Comparison of ENCODE assay signal across 8 mouse cellular contexts in the genomic region with DNA sequence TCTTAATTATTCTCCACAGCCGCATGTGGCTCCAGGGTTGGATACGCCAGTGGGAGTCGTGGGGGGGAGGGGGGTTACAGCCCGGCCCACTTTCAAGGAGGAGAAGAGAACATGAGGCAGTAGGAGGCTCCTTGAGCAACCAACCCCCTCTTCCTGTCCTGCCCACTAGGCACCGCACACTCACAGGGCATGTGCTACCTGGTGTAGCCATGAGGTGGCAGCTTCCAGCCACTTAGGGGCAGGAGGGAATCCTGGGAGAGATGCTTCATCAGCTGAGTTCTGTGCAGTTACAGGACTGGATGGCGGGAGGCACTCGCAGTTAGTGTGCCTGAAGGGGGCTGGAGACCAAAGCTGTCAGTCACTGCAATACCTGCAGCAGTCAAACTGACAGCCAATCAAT. TPM values are rescaled to one million over a fixed set of nuclear protein-coding genes. Genes with fewer than 3 reads are reported as not detected.
DNase-seq lines count a peak whose midpoint lies in the region; ATAC-seq and TF ChIP-seq lines count a peak whose summit lies in the region.

No protein-coding gene starts in this region.

- no peak overlapping the region for H3K9ac ChIP-seq in lung, embryonic 14.5 days

- DNase-seq in lung, embryonic 14.5 days, result peak; percentile 35
- no peak for DNase-seq in lung, postnatal 25 days (ENCODE audit: low spot score)
- peak; percentile 75 for DNase-seq in WW6 (ENCODE audit: low read depth, low spot score)
- peak; percentile 23 to 53 for DNase-seq in kidney, postnatal 36 days
- peak; percentile 41 for DNase-seq in splenic B cell, adult 2 months (ENCODE audit: low read depth, low spot score)
- no peak for DNase-seq in right cerebral cortex, postnatal 36 days (ENCODE audit: low spot score in 2 of 2)
- DNase-seq in gastrocnemius, postnatal 10 days, result no peak
- DNase-seq in right cerebral cortex, adult 2 months (ENCODE audit: low spot score in 2 of 2), result no peak

- H3K4me1 ChIP-seq in lung, embryonic 14.5 days (ENCODE audit: insufficient read depth), result no peaks in the 10 kb centered on the region

- no peaks in the 10 kb centered on the region for H3K36me3 ChIP-seq in lung, embryonic 14.5 days (ENCODE audit: insufficient read depth)
- H3K36me3 ChIP-seq in splenic B cell, adult 2 months (ENCODE audit: control insufficient read depth, insufficient read depth, low read length, poor library complexity, severe bottlenecking), result no peaks in the 10 kb centered on the region

- H3K4me2 ChIP-seq in lung, embryonic 14.5 days, result no peak overlapping the region

- peak; percentile 22; the same call in 1 of the 2 replicates for ATAC-seq in lung, embryonic 14.5 days (ENCODE audit: insufficient read depth)

- no peak overlapping the region for H3K4me3 ChIP-seq in lung, embryonic 14.5 days (ENCODE audit: low read depth, low read length)

- WGBS in lung, embryonic 14.5 days, result 16% methylated on average over 7 of the region's 7 CpGs

- no peaks in the 10 kb centered on the region for H3K9me3 ChIP-seq in lung, embryonic 14.5 days (ENCODE audit: low read depth, low read length)

- peak; percentile 55 for TF ChIP-seq CTCF in lung, embryonic 14.5 days (IDR thresholded peaks at IDR 0.05; ENCODE audit: low read depth)

- H3K27me3 ChIP-seq in lung, embryonic 14.5 days (ENCODE audit: insufficient read depth, low read length), result no peaks in the 10 kb centered on the region
- H3K27me3 ChIP-seq in splenic B cell, adult 2 months (ENCODE audit: control insufficient read depth, insufficient read depth, low read length, poor library complexity, severe bottlenecking), result no peaks in the 10 kb centered on the region

- H3K27ac ChIP-seq in lung, embryonic 14.5 days (ENCODE audit: low read depth), result no peak overlapping the region

RNA-seq across cellular contexts. Expression of gene Ywhah, which starts 15.5 kb away (rescaled TPM):
- polyA plus RNA-seq in lung, embryonic 14.5 days (2014; fragmentation: Nextera tagmentation; extraction: Ambion mirVana), result 415 and 431 TPM in 2 replicates
- total RNA-seq in gastrocnemius, postnatal 10 days (2021), result 100 to 1,000 TPM in 1 of 2 experiments, 10 to 100 TPM in 1; 82.0 to 106 TPM

Comparison
In these comparisons a context has a peak if more than half of its experiments do, and no peak if none do; other contexts are left out.
1. DNase-seq: peak in lung, embryonic 14.5 days (single experiment), WW6 (single experiment), kidney, postnatal 36 days (2 of 2) and splenic B cell, adult 2 months (single experiment); none in lung, postnatal 25 days (single experiment), right cerebral cortex, postnatal 36 days (0 of 2), gastrocnemius, postnatal 10 days (single experiment) and right cerebral cortex, adult 2 months (0 of 2).